Mouse (Mus musculus) neural tube, embryonic 13.5 days (tissue): ENCODE data around the gene Nfatc4. TPM values are rescaled to one million over a fixed set of nuclear protein-coding genes. Genes with fewer than 3 reads are reported as not detected.

ENCODE experiments used
- ATAC-seq: fragments of 200-750 bp; cut with Nextera tagmentation; 2 replicates; pipeline ENCODE4 v1.8.0; 2017; ENCODE audit warnings: low read depth, mild to moderate bottlenecking, moderate TSS enrichment, moderate library complexity
- H3K27ac ChIP-seq: fragments of 300-500 bp; sonication (generic); replicated peaks from 2 replicates; pipeline ENCODE4 v1.5.1; 2015; ENCODE audit warnings: moderate library complexity, mild to moderate bottlenecking, inconsistent platforms
- H3K27me3 ChIP-seq: fragments of 300-500 bp; sonication (generic); 2 replicates; pipeline ENCODE4 v1.6.1; 2015; ENCODE audit warnings: mild to moderate bottlenecking, inconsistent platforms
- H3K36me3 ChIP-seq: fragments of 300-500 bp; sonication (generic); 2 replicates; pipeline ENCODE4 v1.6.1; 2015; ENCODE audit warnings: mild to moderate bottlenecking, inconsistent platforms
- H3K4me1 ChIP-seq: fragments of 300-500 bp; sonication (generic); replicated peaks from 2 replicates; pipeline ENCODE4 v1.6.1; 2015; ENCODE audit warnings: inconsistent platforms
- H3K4me2 ChIP-seq: fragments of 300-500 bp; sonication (generic); 2 replicates; pipeline ENCODE4 v1.6.1; 2015; ENCODE audit warnings: inconsistent platforms, mild to moderate bottlenecking, moderate library complexity
- H3K4me3 ChIP-seq: fragments of 300-500 bp; sonication (generic); 2 replicates; pipeline ENCODE4 v1.5.1; 2015; ENCODE audit warnings: mild to moderate bottlenecking, inconsistent platforms
- H3K9ac ChIP-seq: fragments of 300-500 bp; sonication (generic); 2 replicates; pipeline ENCODE4 v1.6.1; 2015; ENCODE audit warnings: moderate library complexity, mild to moderate bottlenecking, inconsistent platforms
- H3K9me3 ChIP-seq: fragments of 300-500 bp; sonication (generic); 2 replicates; pipeline ENCODE4 v1.6.1; 2016; ENCODE audit warnings: inconsistent platforms
- whole genome bisulfite sequencing: fragments of 180-500 bp; shearing (Covaris S2); methylation state at CpG from one replicate; pipeline ENCODE4 v1.1.7; 2015; 5-methylcytosine and 5-hydroxymethylcytosine counted together
- polyA plus RNA-seq: library from polyadenylated mRNA; unstranded; fragments of >200 nt; fragmentation: Nextera tagmentation; extraction: Ambion mirVana; gene quantifications from 2 replicates; pipeline ENCODE4 v1.2.1, GENCODE M21; 2015

Nfatc4 gene
- polyA plus RNA-seq, 1 experiment from 2014 or later: 12.2 TPM

DNA sequence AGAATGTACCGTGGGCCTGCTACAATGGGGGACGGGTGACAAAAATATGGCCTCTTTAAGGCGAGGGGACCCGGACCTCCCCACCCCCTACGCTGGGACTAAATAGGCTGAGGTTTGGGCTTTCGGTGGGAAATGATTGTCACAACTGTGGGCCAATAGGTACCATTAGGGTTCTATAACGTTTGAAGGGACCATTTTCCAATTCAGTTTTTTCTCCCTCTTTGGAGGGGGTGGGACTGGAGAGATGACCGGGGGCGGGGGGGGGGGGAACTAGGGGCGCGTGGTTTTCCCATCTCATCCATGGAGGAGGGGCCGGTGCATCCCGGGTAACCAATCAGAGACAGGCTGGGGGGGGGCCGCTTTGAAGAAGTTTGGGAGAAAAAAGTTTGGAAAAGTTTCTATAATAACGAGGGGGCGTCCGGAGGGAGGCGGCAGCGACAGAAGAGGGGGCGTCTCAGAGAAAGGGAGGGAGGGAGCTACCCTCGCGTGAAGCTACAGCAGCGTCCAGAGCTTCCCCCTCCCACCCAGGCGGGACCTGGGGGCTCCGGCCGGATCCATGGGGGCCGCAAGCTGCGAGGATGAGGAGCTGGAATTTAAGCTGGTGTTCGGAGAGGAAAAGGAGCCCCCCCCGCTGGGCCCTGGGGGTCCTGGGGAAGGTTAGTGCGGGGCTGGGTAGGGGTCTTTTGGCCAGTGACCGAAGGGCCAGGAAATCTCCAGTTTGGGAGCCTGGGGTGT, 1.7 kb downstream of the Nfatc4 start:
- H3K9ac ChIP-seq: peak overlapping the region; percentile 82
- no peak for ATAC-seq
- 1% methylated on average over 30 of the region's 32 CpGs for WGBS
- no peaks in the 10 kb centered on the region for H3K9me3 ChIP-seq
- H3K4me3 ChIP-seq: peak overlapping the region; percentile 60
- no peaks in the 10 kb centered on the region for H3K36me3 ChIP-seq
- peaks cover 36% of the 10 kb centered on the region for H3K27me3 ChIP-seq
- H3K27ac ChIP-seq: peak overlapping the region; percentile 86
- peak overlapping the region; percentile 87 for H3K4me2 ChIP-seq
- peaks cover 57% of the 10 kb centered on the region for H3K4me1 ChIP-seq

DNA sequence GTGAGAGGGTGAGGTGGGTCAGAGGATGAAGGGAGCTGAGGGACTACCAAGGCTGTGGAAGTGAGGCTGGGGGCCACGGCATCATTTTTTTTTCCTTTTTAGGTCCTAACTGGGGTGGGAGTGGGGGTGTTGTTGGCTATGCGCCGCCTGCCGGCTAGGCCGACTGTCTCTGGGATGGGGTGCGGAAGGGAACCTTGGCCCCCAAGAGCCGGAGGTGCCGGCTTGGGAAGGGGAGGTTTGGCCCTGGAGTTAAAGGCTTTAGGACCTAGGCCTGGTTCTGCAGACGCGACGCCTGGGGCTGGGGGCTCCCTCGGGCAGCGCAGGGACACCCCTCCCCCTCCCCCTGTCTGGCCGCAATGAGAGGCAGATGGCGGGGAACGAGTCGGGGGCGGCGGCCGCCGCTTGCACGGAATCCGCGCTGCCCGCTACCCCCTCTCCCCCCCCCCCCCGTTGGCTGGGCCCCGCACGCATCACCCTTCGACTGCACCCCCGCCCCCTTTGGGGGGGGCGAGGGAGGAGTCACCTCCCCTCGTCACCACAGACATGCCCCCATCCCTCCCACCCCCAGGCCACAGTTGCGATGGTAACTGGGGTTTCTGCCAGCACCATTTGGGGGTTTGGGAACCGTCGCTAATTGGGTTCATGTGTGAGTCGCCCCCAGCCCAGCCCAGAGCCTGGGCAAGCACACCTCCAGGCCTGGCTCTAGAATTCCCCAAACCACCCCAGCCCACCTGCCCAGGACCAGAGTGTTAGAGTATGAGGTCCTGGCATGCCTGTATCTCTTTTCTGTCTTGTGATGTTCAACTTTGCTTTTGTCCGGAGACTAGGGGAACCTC, 2.5 kb downstream of the Nfatc4 start:
- Histone ChIP-seq H3K4me1 (peaks cover 57% of the 10 kb centered on the region), H3K4me3 (peak overlapping the region; percentile 60), H3K9me3 (no peaks in the 10 kb centered on the region), H3K9ac (peak overlapping the region; percentile 82), H3K4me2 (peak overlapping the region; percentile 87), H3K27ac (peak overlapping the region; percentile 78), H3K36me3 (no peaks in the 10 kb centered on the region), H3K27me3 (peaks cover 36% of the 10 kb centered on the region)
- ATAC-seq: 0 out of 2 replicates have a peak, but pooled peaks have one; percentile 3
- WGBS: under 1% methylated on average over 19 of the region's 37 CpGs

DNA sequence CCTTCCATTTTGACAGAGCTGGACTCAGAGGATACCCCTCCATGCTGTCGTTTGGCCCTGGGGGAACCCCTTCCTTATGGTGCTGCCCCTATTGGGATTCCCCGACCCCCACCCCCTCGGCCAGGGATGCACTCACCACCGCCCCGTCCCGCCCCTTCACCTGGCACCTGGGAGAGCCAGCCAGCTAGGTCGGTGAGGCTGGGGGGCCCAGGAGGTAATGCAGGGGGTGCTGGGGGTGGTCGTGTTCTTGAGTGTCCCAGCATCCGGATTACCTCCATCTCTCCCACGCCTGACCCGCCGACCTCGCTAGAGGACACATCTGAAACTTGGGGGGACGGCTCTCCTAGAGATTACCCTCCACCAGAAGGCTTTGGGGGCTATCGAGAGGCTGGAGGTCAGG, 3.2 kb downstream of the Nfatc4 start:
- H3K9ac ChIP-seq: peak overlapping the region; percentile 82
- peak overlapping the region; percentile 78; the same call in 1 of the 2 replicates for H3K27ac ChIP-seq
- WGBS: 4% methylated on average over 15 of the region's 15 CpGs

DNA sequence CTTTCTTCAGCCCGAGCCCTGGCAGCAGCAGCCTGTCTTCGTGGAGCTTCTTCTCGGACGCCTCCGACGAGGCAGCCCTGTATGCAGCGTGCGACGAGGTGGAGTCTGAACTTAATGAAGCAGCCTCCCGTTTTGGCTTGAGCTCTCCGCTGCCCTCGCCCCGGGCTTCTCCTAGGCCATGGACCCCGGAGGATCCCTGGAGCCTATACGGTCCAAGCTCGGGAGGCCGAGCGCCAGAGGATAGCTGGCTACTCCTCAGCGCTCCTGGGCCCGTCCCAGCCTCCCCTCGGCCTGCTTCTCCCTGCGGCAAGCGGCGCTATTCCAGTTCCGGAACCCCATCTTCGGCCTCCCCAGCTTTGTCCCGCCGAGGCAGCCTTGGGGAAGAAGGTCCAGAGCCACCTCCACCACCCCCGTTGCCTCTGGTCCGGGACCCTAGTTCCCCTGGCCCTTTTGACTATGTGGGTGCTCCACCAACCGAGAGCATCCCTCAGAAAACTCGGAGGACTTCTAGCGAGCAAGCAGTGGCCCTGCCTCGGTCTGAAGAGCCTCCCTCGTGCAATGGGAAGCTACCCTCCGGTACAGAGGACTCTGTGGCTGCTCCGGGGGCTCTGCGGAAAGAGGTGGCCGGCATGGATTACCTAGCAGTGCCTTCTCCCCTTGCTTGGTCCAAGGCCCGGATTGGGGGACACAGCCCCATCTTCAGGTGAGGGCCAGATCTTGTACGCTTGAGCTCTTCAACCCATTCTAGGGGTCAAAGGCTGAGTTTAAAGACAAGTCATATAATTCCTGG, 3.8 kb downstream of the Nfatc4 start:
- no peak for ATAC-seq
- Histone ChIP-seq H3K27ac (no peak overlapping the region), H3K27me3 (peaks cover 36% of the 10 kb centered on the region), H3K9me3 (no peaks in the 10 kb centered on the region), H3K4me2 (peak overlapping the region; percentile 87), H3K36me3 (no peaks in the 10 kb centered on the region), H3K4me3 (peak overlapping the region; percentile 60), H3K4me1 (peaks cover 57% of the 10 kb centered on the region), H3K9ac (peak overlapping the region; percentile 82)
- 9% methylated on average over 41 of the region's 41 CpGs for WGBS

More for the DNA sequence above, 3.2 kb downstream of the Nfatc4 start:
- Histone ChIP-seq H3K27me3 (peaks cover 36% of the 10 kb centered on the region), H3K4me3 (peak overlapping the region; percentile 60), H3K36me3 (no peaks in the 10 kb centered on the region), H3K9me3 (no peaks in the 10 kb centered on the region), H3K4me1 (peaks cover 57% of the 10 kb centered on the region), H3K4me2 (peak overlapping the region; percentile 87)
- no peak for ATAC-seq

DNA sequence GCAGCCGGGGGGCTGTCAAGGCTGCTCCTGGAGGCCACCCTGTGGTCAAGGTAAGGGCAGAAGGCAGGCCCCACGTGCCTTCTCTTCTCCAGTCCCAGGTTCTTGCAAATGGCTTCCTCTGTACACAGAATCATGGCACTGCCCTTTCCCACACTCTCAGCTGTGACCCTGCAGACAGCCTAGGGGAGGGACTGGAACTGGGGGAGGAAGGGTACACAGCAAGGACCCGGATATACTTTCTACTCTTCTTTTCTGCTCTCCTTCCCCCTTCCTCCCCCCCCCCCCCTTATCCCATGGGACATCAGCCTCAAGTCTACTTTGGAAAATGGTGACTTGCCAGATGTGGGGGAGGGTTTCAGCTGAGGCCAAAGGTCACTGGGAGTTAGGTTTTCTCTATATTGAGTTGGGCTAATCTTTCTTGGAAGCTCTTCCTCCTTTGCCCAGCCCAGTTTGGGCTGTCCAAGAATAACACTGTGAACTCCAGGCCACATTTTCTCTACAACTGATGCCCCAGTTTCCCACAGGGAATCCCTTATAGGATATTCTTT, 5.8 kb downstream of the Nfatc4 start:
- H3K9me3 ChIP-seq: no peaks in the 10 kb centered on the region
- H3K36me3 ChIP-seq: no peaks in the 10 kb centered on the region
- peaks cover 44% of the 10 kb centered on the region for H3K4me1 ChIP-seq
- ATAC-seq: no peak
- no peak overlapping the region for H3K9ac ChIP-seq
- WGBS: 57% methylated on average over 3 of the region's 3 CpGs
- peaks cover 36% of the 10 kb centered on the region for H3K27me3 ChIP-seq
- H3K4me2 ChIP-seq: no peak overlapping the region
- no peak overlapping the region for H3K27ac ChIP-seq
- no peak overlapping the region for H3K4me3 ChIP-seq

DNA sequence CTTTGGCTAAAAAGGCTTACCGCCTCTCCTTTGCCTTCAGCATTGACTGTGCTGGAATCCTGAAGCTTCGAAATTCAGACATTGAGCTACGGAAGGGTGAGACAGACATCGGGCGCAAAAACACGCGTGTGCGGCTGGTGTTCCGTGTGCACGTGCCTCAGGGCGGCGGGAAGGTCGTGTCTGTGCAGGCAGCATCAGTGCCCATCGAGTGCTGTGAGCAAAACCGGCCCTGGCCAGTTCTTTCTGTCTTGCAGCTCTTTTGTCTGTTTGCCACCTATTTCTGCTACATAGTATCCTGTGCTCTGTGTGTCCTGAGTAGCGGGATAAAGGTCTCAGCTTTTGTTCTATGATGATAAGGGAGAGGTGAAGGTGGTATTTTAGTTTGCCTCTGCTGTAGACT, 6.9 kb downstream of the Nfatc4 start:
- ATAC-seq: no peak
- H3K4me3 ChIP-seq: no peak overlapping the region
- 93% methylated on average over 16 of the region's 16 CpGs for WGBS
- H3K4me1 ChIP-seq: peaks cover 34% of the 10 kb centered on the region
- H3K27ac ChIP-seq: no peak overlapping the region
- H3K27me3 ChIP-seq: peaks cover 28% of the 10 kb centered on the region
- H3K9ac ChIP-seq: no peak overlapping the region
- H3K4me2 ChIP-seq: no peak overlapping the region
- H3K9me3 ChIP-seq: no peaks in the 10 kb centered on the region
- H3K36me3 ChIP-seq: no peaks in the 10 kb centered on the region

DNA sequence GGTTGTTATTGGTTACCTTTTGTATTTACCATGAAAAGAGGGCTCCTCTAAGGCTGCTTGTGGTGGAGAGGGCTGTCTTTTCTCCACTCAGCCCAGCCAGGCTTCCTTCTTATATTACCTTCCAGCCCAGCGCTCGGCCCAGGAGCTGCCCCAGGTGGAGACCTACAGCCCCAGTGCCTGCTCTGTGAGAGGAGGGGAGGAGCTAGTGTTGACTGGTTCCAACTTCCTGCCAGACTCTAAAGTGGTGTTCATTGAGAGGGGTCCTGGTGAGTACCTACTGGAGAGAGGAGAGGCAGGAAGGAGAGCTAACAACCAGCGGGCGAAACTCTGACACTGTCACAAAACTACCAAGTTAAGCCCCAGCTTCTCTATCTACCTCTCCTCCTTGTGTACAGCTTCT, 7.4 kb downstream of the Nfatc4 start:
- H3K4me3 ChIP-seq: no peak overlapping the region
- no peaks in the 10 kb centered on the region for H3K36me3 ChIP-seq
- no peak overlapping the region for H3K9ac ChIP-seq
- H3K9me3 ChIP-seq: no peaks in the 10 kb centered on the region
- H3K4me1 ChIP-seq: peaks cover 29% of the 10 kb centered on the region
- H3K4me2 ChIP-seq: no peak overlapping the region
- no peak overlapping the region for H3K27ac ChIP-seq
- H3K27me3 ChIP-seq: peaks cover 24% of the 10 kb centered on the region
- 85% methylated on average over 4 of the region's 4 CpGs for whole genome bisulfite sequencing
- no peak for ATAC-seq

DNA sequence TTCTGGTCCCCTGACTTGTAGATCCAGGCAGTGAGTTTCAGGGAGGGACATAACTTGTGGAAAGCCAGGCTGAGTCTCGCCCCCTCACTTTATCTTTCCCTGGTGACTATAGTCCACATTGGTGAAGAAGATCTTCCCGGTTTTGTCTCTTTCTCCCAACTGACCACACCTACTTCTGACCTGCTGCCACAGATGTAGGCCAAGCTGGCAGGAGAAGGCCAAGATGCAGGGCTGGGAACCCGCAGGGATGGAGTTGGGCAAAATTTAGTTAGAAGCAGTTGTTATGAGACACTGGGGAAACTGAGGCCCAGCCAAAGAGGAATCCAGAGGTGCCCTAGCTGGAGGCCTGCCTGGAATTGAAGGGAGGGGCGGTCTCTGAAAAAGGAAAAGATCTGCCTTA, 10.2 kb downstream of the Nfatc4 start:
- Histone ChIP-seq H3K4me1 (0 out of 2 replicates have a peak, but pooled peaks cover 4% of the 10 kb centered on the region), H3K9ac (no peak overlapping the region), H3K9me3 (no peaks in the 10 kb centered on the region), H3K27ac (no peak overlapping the region), H3K4me3 (no peak overlapping the region), H3K27me3 (no peaks in the 10 kb centered on the region), H3K4me2 (no peak overlapping the region), H3K36me3 (no peaks in the 10 kb centered on the region)
- WGBS: 85% methylated on average over 4 of the region's 4 CpGs
- no peak for ATAC-seq

DNA sequence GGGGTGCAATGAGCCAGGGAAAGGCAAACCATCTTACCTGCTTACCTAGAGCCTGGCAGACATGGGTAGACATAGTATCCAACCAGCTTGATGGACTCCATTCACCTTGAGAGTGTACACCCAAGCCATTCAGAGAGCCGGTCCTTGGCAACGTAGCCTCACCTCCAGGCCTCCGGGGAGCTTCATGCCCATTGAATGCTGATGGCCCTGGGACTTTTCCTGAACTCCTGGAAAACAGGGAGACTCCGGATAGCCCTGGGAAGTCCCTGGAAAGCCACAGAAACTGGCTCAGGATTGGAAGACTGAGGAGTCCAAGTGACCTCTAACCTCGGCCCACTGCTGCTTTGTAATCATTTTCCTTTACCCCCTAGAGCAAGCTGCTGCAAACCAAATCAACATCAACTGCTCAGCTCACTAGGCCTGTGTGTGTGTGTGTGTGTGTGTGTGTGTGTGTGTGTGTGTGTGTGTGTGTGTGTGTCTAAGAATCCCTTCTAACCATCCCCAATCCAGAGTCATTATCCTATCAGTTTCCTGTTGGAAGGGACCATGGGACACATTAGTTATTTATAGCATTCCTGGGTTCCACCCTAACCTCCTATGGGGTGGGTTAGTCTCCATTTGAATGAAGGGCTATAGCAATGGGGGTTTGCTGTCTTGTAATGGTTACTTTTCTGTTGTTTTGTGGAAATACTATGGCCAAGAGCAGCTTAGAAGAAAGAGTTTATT, 12.0 kb downstream of the Nfatc4 start:
- Histone ChIP-seq H3K4me1 (no peaks in the 10 kb centered on the region), H3K27me3 (no peaks in the 10 kb centered on the region), H3K9me3 (no peaks in the 10 kb centered on the region), H3K9ac (no peak overlapping the region), H3K27ac (no peak overlapping the region), H3K4me3 (no peak overlapping the region), H3K4me2 (no peak overlapping the region), H3K36me3 (no peaks in the 10 kb centered on the region)
- WGBS: 71% methylated on average over 5 of the region's 5 CpGs
- no peak for ATAC-seq

DNA sequence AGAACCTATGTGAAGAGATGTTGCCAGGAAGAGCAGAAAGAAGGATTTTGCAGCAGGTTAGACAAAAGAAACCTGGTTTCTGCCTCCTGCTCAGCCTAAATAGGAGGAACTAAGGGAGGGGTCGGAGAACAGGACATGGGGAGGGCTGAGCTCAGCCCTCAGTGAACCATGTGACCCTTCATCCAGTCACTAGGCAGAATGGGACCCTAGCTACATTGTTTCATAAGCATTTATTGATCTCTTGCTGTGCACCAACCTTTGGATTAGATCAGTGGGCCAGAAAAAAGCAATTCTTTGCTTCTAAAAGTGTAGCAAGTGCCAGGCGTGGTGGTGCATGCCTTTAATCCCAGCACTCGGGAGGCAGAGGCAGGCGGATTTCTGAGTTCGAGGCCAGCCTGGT, 15.4 kb downstream of the Nfatc4 start:
- H3K9me3 ChIP-seq: no peaks in the 10 kb centered on the region
- no peak for ATAC-seq
- H3K27me3 ChIP-seq: no peaks in the 10 kb centered on the region
- H3K27ac ChIP-seq: no peak overlapping the region
- H3K4me1 ChIP-seq: no peaks in the 10 kb centered on the region
- H3K36me3 ChIP-seq: no peaks in the 10 kb centered on the region
- WGBS: 84% methylated on average over 5 of the region's 5 CpGs
- H3K4me3 ChIP-seq: no peak overlapping the region
- no peak overlapping the region for H3K4me2 ChIP-seq
- no peak overlapping the region for H3K9ac ChIP-seq

DNA sequence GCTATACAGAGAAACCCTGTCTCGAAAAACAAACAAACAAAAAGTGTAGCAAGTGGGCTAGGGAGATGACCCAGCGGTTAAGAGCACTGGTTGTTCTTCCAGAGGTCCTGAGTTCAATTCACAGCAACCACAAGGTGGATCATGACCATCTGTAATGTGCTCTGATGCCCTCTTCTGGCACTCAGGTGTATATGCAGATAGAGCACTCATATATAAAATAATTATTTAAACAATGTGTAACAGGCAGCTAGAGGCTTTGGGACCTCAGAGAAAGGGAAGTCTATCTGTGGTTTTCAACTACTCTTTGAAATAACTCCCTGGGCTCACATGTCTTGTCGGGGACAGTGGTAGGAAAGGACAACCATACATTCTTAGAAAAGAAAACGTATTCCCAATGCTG, 15.8 kb downstream of the Nfatc4 start:
- H3K27me3 ChIP-seq: no peaks in the 10 kb centered on the region
- H3K9me3 ChIP-seq: no peaks in the 10 kb centered on the region
- H3K9ac ChIP-seq: no peak overlapping the region
- no peaks in the 10 kb centered on the region for H3K4me1 ChIP-seq
- no peak for ATAC-seq
- 85% methylated on average over 4 of the region's 4 CpGs for WGBS
- no peak overlapping the region for H3K27ac ChIP-seq
- H3K4me3 ChIP-seq: no peak overlapping the region
- H3K36me3 ChIP-seq: no peaks in the 10 kb centered on the region
- no peak overlapping the region for H3K4me2 ChIP-seq
